Mouse (Mus musculus): ENCODE results near the gene Vmn2r96. TPM values are rescaled to one million over a fixed set of nuclear protein-coding genes. Genes with fewer than 3 reads are reported as not detected.
"Not testable (repeated sequence)": the region's sequence is repeated elsewhere in the genome, so short reads cannot be mapped to it uniquely, and the experiment has no call there.

Vmn2r96 gene
- 0.04 and 0.07 TPM in 2 replicates for total RNA-seq (2012; rRNA removed)
- polyA plus RNA-seq (2012; ENCODE audit: insufficient read depth in 1 of 2, insufficient read length in 2 of 2, low read depth in 1 of 2, low replicate concordance in 2 of 2, missing spikeins in 1 of 2) = under 1 TPM in 1 of 2 experiments, not detected in 1; 0.10 TPM

DNA sequence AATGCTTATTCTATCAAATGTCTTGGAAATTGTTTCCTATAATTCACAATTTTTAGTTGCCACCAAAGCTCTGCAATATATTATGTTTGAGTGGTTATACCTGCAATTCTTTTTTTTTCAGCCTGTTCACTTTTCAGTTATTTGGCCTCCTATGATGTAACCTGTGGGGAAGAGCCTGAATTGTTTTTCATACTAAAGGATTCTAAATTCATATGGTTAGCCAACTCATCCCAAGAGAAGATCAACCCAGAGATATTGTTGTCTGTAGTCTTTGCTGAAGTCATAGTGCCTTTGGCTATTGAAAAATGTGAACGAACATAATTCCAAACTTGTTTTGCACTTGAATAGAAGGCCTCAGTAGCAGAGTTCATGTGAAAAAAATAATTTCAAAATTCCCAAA is at the start of gene Vmn2r96:
TSS of gene Vmn2r96 (plus strand) at position 301 of the 400 bp plus-strand sequence.
- H3K27me3 ChIP-seq (ENCODE audit: control insufficient read depth in 1 of 2, insufficient read depth in 2 of 2, low read length in 2 of 2); H3K36me3 ChIP-seq (ENCODE audit: control insufficient read depth in 1 of 2, insufficient read depth in 2 of 2, low read length in 2 of 2); H3K79me2 ChIP-seq (ENCODE audit: control insufficient read depth, insufficient read depth, low read length, poor library complexity); H3K4me1 ChIP-seq (ENCODE audit: control insufficient read depth in 1 of 2, insufficient read depth in 2 of 2, low read length in 2 of 2); H3K27ac ChIP-seq (ENCODE audit: control insufficient read depth, low read depth, low read length); H3K4me3 ChIP-seq (ENCODE audit: control insufficient read depth in 1 of 2, insufficient read depth in 1 of 2, low read depth in 2 of 2, low read length in 2 of 2); DNase-seq (ENCODE audit: low read depth, low spot score); H3K9ac ChIP-seq (ENCODE audit: control insufficient read depth, low read depth, low read length, poor library complexity, severe bottlenecking); H3K9me3 ChIP-seq (replicated peaks; ENCODE audit: insufficient read depth, low read length): not testable (repeated sequence)

DNA sequence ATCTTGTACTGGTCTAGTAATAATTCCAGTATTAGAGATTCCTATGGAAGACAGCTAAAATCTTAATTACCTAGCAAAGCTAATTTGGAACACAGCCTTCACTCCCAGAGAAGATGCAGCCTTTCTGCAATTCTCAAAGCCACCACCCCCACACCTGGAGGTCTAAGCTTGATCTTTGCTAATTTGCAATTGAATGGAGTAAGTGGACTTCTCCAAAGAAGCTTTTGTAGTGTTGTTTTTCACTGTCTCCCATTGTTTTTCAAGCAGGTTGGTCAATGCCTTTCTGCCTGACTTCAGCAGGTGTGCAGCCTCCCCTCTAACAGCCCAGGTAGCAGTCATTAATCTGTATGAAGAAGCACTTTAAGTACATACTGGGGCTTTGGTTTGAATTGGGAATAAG is 49.6 kb upstream of the Vmn2r96 start:
- TF ChIP-seq NRF1 (IDR thresholded peaks at IDR 0.05; ENCODE audit: insufficient read depth, low read depth, low read length, poor library complexity, severe bottlenecking) (no peak), ETS1 (IDR thresholded peaks at IDR 0.05; ENCODE audit: low read depth, low read length) (no peak), EP300 (IDR thresholded peaks at IDR 0.05; ENCODE audit: low read depth in 1 of 2, low read length in 2 of 2) (no peak), ZKSCAN1 (IDR thresholded peaks at IDR 0.05; ENCODE audit: low read depth, low read length) (no peak), ZMIZ1 (IDR thresholded peaks at IDR 0.05; ENCODE audit: low read depth, low read length) (no peak), TBP (IDR thresholded peaks at IDR 0.05; ENCODE audit: low read depth, low read length) (no peak)
- no peak for DNase-seq (ENCODE audit: low read depth, low spot score)
- no peaks in the 10 kb centered on the region for H3K79me2 ChIP-seq (ENCODE audit: control insufficient read depth, insufficient read depth, low read length, poor library complexity)
- no peaks in the 10 kb centered on the region for H3K4me1 ChIP-seq (ENCODE audit: control insufficient read depth in 1 of 2, insufficient read depth in 2 of 2, low read length in 2 of 2)
- no peak overlapping the region for H3K4me3 ChIP-seq (ENCODE audit: control insufficient read depth in 1 of 2, insufficient read depth in 1 of 2, low read depth in 2 of 2, low read length in 2 of 2)
- H3K9ac ChIP-seq (ENCODE audit: control insufficient read depth, low read depth, low read length, poor library complexity, severe bottlenecking) = no peak overlapping the region
- H3K27me3 ChIP-seq (ENCODE audit: control insufficient read depth in 1 of 2, insufficient read depth in 2 of 2, low read length in 2 of 2) = no peaks in the 10 kb centered on the region
- no peaks in the 10 kb centered on the region for H3K9me3 ChIP-seq (replicated peaks; ENCODE audit: insufficient read depth, low read length)
- no peak overlapping the region for H3K27ac ChIP-seq (ENCODE audit: control insufficient read depth, low read depth, low read length)
- no peaks in the 10 kb centered on the region for H3K36me3 ChIP-seq (ENCODE audit: control insufficient read depth in 1 of 2, insufficient read depth in 2 of 2, low read length in 2 of 2)

DNA sequence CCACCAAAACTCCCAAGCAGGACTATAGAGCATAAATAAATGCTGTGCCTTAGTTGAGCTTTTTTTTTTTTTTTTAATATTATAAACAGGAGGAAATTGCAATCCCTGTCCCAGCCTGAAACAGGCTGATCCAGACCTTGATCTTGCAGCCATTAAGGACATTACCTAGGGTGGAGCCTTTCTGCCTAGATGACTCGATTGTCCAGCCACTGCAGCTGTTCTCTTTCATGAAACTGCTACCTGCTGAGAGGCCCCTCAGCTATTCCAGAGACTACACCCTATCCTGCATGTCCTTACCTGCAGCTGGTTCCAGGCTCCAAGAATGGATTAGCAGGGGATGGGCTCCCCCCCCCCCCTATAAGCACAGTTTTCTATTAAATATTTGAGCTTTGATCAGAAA is 49.0 kb upstream of the Vmn2r96 start:
- no peaks in the 10 kb centered on the region for H3K36me3 ChIP-seq (ENCODE audit: control insufficient read depth in 1 of 2, insufficient read depth in 2 of 2, low read length in 2 of 2)
- no peaks in the 10 kb centered on the region for H3K27me3 ChIP-seq (ENCODE audit: control insufficient read depth in 1 of 2, insufficient read depth in 2 of 2, low read length in 2 of 2)
- TF ChIP-seq UBTF (IDR thresholded peaks at IDR 0.05; ENCODE audit: borderline replicate concordance, insufficient read depth, low read depth, low read length) = no peak
- no peak for TF ChIP-seq POLR2AphosphoS5 (IDR thresholded peaks at IDR 0.05; ENCODE audit: borderline replicate concordance, low read depth, low read length)
- no peak for TF ChIP-seq BHLHE40 (IDR thresholded peaks at IDR 0.05; ENCODE audit: borderline replicate concordance, low read depth, low read length)
- no peak for TF ChIP-seq TBP (IDR thresholded peaks at IDR 0.05; ENCODE audit: low read depth, low read length)
- TF ChIP-seq ETS1 (IDR thresholded peaks at IDR 0.05; ENCODE audit: low read depth, low read length) = no peak
- no peak for TF ChIP-seq RAD21 (IDR thresholded peaks at IDR 0.05; ENCODE audit: low read depth, low read length)
- no peaks in the 10 kb centered on the region for H3K79me2 ChIP-seq (ENCODE audit: control insufficient read depth, insufficient read depth, low read length, poor library complexity)
- no peak overlapping the region for H3K9ac ChIP-seq (ENCODE audit: control insufficient read depth, low read depth, low read length, poor library complexity, severe bottlenecking)
- no peak overlapping the region for H3K4me3 ChIP-seq (ENCODE audit: control insufficient read depth in 1 of 2, insufficient read depth in 1 of 2, low read depth in 2 of 2, low read length in 2 of 2)
- no peaks in the 10 kb centered on the region for H3K9me3 ChIP-seq (replicated peaks; ENCODE audit: insufficient read depth, low read length)
- H3K4me1 ChIP-seq (ENCODE audit: control insufficient read depth in 1 of 2, insufficient read depth in 2 of 2, low read length in 2 of 2) = no peaks in the 10 kb centered on the region
- DNase-seq (ENCODE audit: low read depth, low spot score) = no peak
- no peak overlapping the region for H3K27ac ChIP-seq (ENCODE audit: control insufficient read depth, low read depth, low read length)
